Mouse (Mus musculus) forebrain, embryonic 13.5 days (tissue): Measurements from ENCODE around the gene Aqp1. TPM values are rescaled to one million over a fixed set of nuclear protein-coding genes. Genes with fewer than 3 reads are reported as not detected.

Experiments used
- ATAC-seq: fragments of 200-750 bp; cut with Nextera tagmentation; 2 replicates; pipeline ENCODE4 v1.8.0; 2017
- H3K27ac ChIP-seq: fragments of 300-500 bp; sonication (generic); 2 replicates; pipeline ENCODE4 v1.5.1; 2015; ENCODE audit warnings: inconsistent platforms, mild to moderate bottlenecking, moderate library complexity
- H3K27me3 ChIP-seq: fragments of 300-500 bp; sonication (generic); 2 replicates; pipeline ENCODE4 v1.6.1; 2015; ENCODE audit warnings: mild to moderate bottlenecking, inconsistent platforms
- H3K36me3 ChIP-seq: fragments of 300-500 bp; sonication (generic); 2 replicates; pipeline ENCODE4 v1.6.1; 2015; ENCODE audit warnings: mild to moderate bottlenecking, inconsistent platforms; ENCODE audit not compliant: poor library complexity, severe bottlenecking
- H3K4me1 ChIP-seq: fragments of 300-500 bp; sonication (generic); 2 replicates; pipeline ENCODE4 v1.6.1; 2015; ENCODE audit warnings: inconsistent platforms
- H3K4me2 ChIP-seq: fragments of 300-500 bp; sonication (generic); 2 replicates; pipeline ENCODE4 v1.6.1; 2015; ENCODE audit warnings: inconsistent platforms, mild to moderate bottlenecking, moderate library complexity
- H3K4me3 ChIP-seq: fragments of 300-500 bp; sonication (generic); 2 replicates; pipeline ENCODE4 v1.5.1; 2015; ENCODE audit warnings: mild to moderate bottlenecking, inconsistent platforms
- H3K9ac ChIP-seq: fragments of 300-500 bp; sonication (generic); 2 replicates; pipeline ENCODE4 v1.6.1; 2015; ENCODE audit warnings: mild to moderate bottlenecking, inconsistent platforms
- H3K9me3 ChIP-seq: fragments of 300-500 bp; sonication (generic); replicated peaks from 2 replicates; pipeline ENCODE4 v1.6.1; 2016; ENCODE audit warnings: inconsistent platforms
- WGBS: fragments of 180-500 bp; shearing (Covaris S2); methylation state at CpG from one replicate; pipeline ENCODE4 v1.1.7; 2015; 5-methylcytosine and 5-hydroxymethylcytosine counted together
- polyA plus RNA-seq: library from polyadenylated mRNA; unstranded; fragments of >200 nt; fragmentation: Nextera tagmentation; extraction: Ambion mirVana; gene quantifications from 2 replicates; pipeline ENCODE4 v1.2.1, GENCODE M21; 2015

The Aqp1 gene
- polyA plus RNA-seq, 1 experiment from 2014 or later = 1.7 TPM

DNA sequence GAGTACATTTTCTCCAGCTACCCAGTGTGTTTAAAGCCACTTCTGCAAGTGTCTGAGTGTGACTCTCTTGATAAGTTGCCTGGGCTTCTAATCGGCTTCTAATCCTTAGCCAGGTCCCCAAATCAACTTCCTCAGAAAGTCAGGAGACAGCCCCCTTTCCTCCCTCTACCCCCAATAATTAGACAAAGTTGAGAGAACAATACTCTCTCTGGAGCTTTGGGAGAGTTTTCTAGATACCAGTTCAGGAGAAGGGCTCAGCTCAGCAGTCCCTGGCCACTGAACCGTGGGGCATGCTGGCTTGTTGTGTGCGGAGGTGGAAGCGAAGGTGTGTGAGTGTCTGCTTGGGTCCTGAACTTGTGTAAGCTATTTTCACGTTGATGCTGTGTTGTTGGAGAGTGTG is 1.0 kb downstream of the Aqp1 start:
- ATAC-seq = no peak
- H3K9ac ChIP-seq = no peak overlapping the region
- no peaks in the 10 kb centered on the region for H3K9me3 ChIP-seq
- H3K4me1 ChIP-seq = peaks cover 30% of the 10 kb centered on the region
- H3K4me2 ChIP-seq = no peak overlapping the region
- H3K27ac ChIP-seq = no peak overlapping the region
- no peaks in the 10 kb centered on the region for H3K27me3 ChIP-seq
- no peaks in the 10 kb centered on the region for H3K36me3 ChIP-seq
- H3K4me3 ChIP-seq = no peak overlapping the region
- 87% methylated on average over 5 of the region's 5 CpGs for WGBS

DNA sequence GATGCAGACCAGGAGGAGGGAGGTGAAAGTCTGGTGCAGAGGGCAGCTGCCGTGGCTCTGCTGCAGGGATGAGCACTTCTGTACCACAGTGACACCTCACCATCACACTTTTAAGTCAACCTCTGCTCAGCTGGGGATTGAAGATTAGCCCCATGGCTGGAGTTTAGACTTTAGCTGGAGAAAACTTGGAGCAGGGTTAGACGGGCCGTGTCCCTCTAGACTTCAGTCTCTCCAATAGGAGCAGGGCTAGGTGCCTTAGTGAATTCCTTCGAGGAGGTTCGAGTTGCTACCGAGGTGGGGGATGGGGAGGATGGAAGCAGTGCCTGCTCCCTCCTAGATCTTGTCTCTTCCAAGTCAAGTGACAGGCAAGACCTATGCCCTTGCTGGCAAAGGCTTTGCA is 1.8 kb downstream of the Aqp1 start:
- H3K27ac ChIP-seq = no peak overlapping the region
- ATAC-seq = no peak
- H3K4me3 ChIP-seq = no peak overlapping the region
- H3K9me3 ChIP-seq = no peaks in the 10 kb centered on the region
- no peak overlapping the region for H3K9ac ChIP-seq
- peaks cover 27% of the 10 kb centered on the region for H3K4me1 ChIP-seq
- H3K27me3 ChIP-seq = no peaks in the 10 kb centered on the region
- no peak overlapping the region for H3K4me2 ChIP-seq
- 62% methylated on average over 6 of the region's 6 CpGs for WGBS
- H3K36me3 ChIP-seq = no peaks in the 10 kb centered on the region

DNA sequence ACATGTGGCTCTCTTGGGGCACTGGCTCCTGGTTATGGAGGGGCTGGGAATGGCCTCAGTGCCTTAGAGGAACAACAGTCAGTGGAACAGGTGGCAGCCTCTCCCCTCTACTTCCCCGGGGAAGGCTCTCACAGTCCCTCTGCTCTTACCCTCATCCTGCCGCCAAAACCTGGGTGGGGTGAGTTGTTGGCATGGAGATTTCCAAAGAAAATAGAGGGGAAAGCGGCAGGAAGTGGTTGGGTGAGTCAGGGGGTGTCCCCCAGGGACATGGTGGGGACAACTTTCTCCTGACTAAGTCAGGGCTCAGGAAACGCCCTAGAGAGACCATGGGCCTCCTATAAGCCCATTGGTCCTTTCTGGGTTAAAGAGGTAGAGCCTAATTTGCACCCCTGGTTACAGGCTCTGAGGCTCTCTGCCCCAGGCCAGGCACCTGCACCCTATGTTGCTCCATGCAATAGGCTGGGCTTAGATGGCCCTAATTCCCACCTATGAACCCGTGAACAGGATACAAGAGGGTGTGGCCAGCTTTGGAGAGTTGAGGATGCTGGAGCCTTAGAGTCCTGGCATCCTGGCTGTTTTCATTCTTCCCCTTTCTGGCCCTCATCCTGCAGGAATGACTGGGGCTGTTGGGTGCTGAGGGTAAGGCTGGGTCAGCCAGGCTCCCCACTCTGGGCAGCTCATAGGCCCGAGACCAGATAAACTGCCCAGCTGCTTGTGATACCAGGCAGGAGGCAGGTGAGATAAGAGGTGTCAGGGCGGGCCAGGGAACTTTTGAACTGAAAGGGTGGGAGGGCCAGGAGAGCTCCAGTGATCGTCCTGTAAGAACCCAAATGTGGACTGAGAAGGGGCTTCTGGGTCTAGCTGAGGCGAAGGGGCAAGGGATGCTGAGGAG is 2.9 kb downstream of the Aqp1 start:
- Histone ChIP-seq H3K9me3 (no peaks in the 10 kb centered on the region), H3K4me1 (peaks cover 24% of the 10 kb centered on the region), H3K4me3 (no peak overlapping the region), H3K36me3 (no peaks in the 10 kb centered on the region), H3K4me2 (no peak overlapping the region), H3K9ac (no peak overlapping the region), H3K27me3 (no peaks in the 10 kb centered on the region), H3K27ac (no peak overlapping the region)
- ATAC-seq = no peak
- 80% methylated on average over 9 of the region's 9 CpGs for WGBS

DNA sequence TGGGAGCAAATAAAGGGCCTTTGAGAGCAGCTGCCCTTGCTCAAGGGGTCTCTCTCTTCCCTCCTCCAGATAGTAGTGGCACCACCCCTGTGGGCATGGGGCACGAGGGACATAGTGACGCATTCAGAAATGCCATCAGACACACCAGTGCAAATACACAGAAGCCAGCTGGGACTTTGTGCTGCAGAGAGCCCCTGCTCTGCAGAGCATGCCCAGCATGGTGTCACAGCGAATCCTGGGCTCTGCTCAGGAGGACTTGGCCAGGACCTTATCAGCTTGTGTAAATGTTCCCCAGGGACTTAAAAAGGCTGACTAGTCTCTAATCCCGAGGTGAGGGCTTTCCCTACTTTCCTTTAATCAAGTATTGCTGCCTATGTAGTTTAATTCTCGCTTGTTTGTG is 5.5 kb downstream of the Aqp1 start:
- Histone ChIP-seq H3K9ac (no peak overlapping the region), H3K4me2 (no peak overlapping the region), H3K4me1 (peaks cover 13% of the 10 kb centered on the region), H3K4me3 (no peak overlapping the region), H3K27ac (no peak overlapping the region), H3K9me3 (no peaks in the 10 kb centered on the region), H3K27me3 (no peaks in the 10 kb centered on the region), H3K36me3 (no peaks in the 10 kb centered on the region)
- no peak for ATAC-seq
- 25% methylated on average over 5 of the region's 5 CpGs for WGBS

DNA sequence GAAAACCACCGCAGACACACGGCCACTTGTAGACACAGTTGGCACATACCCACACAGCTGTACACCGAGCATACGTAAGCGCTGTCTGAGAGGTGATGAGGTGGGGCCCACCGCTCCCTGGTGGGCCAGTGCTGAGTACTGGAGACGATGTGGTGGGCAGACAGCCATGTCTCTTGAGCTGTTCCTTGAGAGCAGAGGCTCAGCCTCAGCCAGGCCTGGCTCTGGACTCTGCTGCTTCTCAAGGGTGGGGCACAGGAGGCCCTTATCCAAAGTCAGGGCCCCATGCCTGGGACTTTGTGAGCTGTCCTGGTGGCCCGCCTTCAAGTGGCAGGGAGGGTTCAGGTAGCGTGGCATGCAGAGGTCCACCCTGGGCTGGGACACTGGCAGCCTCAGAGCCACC is 6.1 kb downstream of the Aqp1 start:
- H3K27me3 ChIP-seq = no peaks in the 10 kb centered on the region
- peaks cover 13% of the 10 kb centered on the region for H3K4me1 ChIP-seq
- no peak overlapping the region for H3K4me2 ChIP-seq
- no peak overlapping the region for H3K27ac ChIP-seq
- 65% methylated on average over 9 of the region's 9 CpGs for WGBS
- H3K4me3 ChIP-seq = no peak overlapping the region
- no peaks in the 10 kb centered on the region for H3K9me3 ChIP-seq
- no peak overlapping the region for H3K9ac ChIP-seq
- H3K36me3 ChIP-seq = no peaks in the 10 kb centered on the region
- ATAC-seq = 0 out of 2 replicates have a peak, but pooled peaks have one; percentile 28

DNA sequence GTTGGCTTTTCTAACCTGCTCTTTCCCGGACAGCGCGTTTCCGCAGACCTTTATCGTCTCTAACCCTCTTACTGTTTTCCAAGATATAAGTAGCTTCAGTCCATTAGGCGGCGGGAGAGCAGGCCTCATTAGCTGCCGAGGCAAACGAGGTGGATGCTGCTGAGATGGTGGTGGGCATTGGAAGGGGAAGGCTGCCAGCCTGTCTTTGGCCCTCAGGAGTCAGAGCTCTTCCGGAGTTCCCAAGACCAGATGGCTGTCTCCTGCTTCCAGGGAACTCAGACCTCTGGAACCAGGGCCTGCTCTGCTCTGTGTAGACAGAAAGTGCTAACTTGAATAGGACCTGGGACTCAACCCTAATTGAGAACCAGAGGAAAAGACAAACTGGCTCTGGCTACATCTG is 7.2 kb downstream of the Aqp1 start:
- H3K9ac ChIP-seq = no peak overlapping the region
- H3K36me3 ChIP-seq = no peaks in the 10 kb centered on the region
- H3K4me1 ChIP-seq = peaks cover 13% of the 10 kb centered on the region
- no peak overlapping the region for H3K27ac ChIP-seq
- no peaks in the 10 kb centered on the region for H3K9me3 ChIP-seq
- ATAC-seq = no peak
- no peak overlapping the region for H3K4me2 ChIP-seq
- no peak overlapping the region for H3K4me3 ChIP-seq
- WGBS = 74% methylated on average over 10 of the region's 10 CpGs
- no peaks in the 10 kb centered on the region for H3K27me3 ChIP-seq

DNA sequence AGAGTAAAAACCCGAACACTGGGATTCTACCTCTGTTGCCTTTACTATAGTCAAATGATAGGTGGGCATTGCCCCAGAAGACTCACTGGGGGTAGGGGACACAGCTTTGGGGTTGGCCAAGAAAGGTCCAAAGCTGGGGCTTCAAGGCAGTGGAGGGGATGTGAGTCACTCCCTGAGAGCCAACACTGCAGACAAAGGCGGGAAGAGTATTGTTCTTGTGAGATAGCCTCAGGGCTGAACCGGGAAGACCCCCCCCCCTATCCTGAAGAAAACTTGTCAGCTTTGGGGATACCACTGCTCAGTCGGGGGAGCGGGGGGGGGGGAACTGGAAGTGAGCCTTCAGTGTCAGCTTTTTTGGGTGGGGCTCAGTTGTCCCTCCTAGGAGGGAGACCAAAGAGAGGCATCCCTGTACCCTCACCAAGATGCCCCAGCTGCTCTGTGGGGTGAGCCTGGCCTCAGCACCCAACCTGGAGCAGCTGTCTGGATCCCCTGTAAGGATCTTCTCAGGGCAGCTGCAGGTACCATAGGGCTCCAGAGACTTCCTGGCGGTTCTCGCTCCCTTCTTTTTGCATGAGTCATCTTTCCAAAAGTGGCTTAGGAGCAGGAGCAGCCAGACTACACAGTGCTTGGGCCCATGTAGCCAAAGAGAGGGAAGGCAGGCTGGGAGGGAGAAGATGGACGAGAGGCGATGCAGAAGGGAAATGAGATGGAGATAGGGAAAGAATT is 8.2 kb downstream of the Aqp1 start:
- H3K9me3 ChIP-seq = no peaks in the 10 kb centered on the region
- no peak overlapping the region for H3K4me3 ChIP-seq
- H3K27ac ChIP-seq = no peak overlapping the region
- H3K4me1 ChIP-seq = peaks cover 13% of the 10 kb centered on the region
- no peak overlapping the region for H3K9ac ChIP-seq
- H3K4me2 ChIP-seq = no peak overlapping the region
- H3K36me3 ChIP-seq = no peaks in the 10 kb centered on the region
- WGBS = 94% methylated on average over 9 of the region's 9 CpGs
- ATAC-seq = no peak
- H3K27me3 ChIP-seq = no peaks in the 10 kb centered on the region

DNA sequence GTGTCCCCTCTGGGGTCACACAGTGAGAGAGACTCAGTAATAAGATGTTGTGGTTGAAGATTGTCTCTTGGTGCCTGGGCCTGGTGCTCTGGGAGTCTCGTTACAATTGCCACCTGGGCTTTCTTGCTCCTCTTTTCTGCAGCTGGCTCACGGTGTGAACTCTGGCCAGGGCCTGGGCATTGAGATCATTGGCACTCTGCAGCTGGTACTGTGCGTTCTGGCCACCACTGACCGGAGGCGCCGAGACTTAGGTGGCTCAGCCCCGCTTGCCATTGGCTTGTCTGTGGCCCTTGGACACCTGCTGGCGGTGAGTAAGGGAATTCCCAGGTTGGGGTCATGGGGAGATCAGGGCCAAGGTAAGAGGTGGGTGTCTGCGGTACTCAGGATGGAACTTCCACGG is 9.0 kb downstream of the Aqp1 start:
- Histone ChIP-seq H3K9me3 (no peaks in the 10 kb centered on the region; the same call in 1 of the 2 replicates), H3K27ac (no peak overlapping the region), H3K4me3 (no peak overlapping the region), H3K36me3 (no peaks in the 10 kb centered on the region), H3K4me1 (peaks cover 13% of the 10 kb centered on the region), H3K9ac (no peak overlapping the region), H3K27me3 (no peaks in the 10 kb centered on the region), H3K4me2 (no peak overlapping the region)
- ATAC-seq = no peak
- WGBS = 85% methylated on average over 10 of the region's 10 CpGs

DNA sequence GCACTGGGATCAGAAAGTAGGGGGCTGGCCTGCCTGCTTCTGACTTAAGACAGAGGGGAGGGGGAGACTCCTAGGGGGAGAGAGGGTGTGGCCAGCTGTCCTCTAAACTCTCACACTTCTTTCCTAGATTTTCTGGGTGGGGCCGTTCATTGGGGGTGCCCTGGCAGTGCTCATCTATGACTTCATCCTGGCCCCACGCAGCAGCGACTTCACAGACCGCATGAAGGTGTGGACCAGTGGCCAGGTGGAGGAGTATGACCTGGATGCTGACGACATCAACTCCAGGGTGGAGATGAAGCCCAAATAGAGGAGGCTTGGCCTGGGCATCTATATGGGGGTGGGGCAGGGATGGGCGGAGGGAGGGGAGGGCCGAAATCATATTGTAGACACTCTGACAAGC is 10.3 kb downstream of the Aqp1 start:
- peaks cover 10% of the 10 kb centered on the region for H3K4me1 ChIP-seq

DNA sequence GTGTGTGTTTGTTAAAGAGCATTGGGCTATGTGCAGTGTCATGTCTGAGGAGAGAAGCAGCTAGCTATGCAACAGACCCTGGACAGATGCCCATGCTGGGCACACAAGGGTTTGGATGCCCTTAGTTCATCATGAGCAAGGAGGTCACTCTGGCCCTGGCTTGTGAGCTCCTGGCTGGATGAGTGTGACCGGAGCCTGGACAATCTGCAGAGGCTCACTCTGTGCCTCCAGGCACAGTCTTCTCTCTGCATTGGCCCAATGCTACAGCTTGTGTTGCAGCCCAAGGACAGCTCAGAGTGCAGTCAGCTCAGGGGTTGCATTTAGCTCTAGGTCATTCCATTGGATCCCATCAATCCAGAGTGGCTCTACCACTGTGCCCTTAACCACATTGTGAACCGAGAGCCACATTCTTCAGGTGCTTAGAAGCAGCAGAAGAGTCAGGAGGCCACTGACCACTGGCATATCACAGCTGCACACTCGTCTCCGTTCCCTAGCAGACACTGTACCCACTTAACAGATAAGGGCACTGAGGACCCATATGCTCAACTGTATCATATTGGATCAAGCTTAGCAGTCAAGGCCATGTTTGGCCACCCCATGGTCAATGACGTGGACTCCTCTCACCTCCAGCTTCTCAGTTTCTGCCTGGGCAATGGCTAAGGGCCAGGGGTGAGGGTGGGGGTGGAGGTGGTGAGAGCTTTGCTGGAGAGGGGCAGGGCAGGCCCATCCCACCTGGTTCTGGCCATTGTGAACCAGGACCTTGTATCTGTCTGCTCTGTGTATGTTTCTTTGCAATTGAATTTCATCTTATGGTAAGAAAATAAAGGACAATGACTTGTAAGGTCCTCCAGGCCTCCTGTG is 11.7 kb downstream of the Aqp1 start:
- Histone ChIP-seq H3K4me2 (no peak overlapping the region), H3K9me3 (no peaks in the 10 kb centered on the region; the same call in 1 of the 2 replicates), H3K27ac (no peak overlapping the region), H3K9ac (no peak overlapping the region), H3K36me3 (no peaks in the 10 kb centered on the region), H3K4me3 (no peak overlapping the region), H3K27me3 (no peaks in the 10 kb centered on the region), H3K4me1 (no peaks in the 10 kb centered on the region)
- no peak for ATAC-seq
- 85% methylated on average over 5 of the region's 5 CpGs for WGBS

More for the DNA sequence above, 10.3 kb downstream of the Aqp1 start:
- Histone ChIP-seq H3K9ac (no peak overlapping the region), H3K27me3 (no peaks in the 10 kb centered on the region), H3K9me3 (no peaks in the 10 kb centered on the region; the same call in 1 of the 2 replicates), H3K27ac (no peak overlapping the region), H3K36me3 (no peaks in the 10 kb centered on the region), H3K4me2 (no peak overlapping the region), H3K4me3 (no peak overlapping the region)
- ATAC-seq = no peak
- 86% methylated on average over 7 of the region's 7 CpGs for WGBS

DNA sequence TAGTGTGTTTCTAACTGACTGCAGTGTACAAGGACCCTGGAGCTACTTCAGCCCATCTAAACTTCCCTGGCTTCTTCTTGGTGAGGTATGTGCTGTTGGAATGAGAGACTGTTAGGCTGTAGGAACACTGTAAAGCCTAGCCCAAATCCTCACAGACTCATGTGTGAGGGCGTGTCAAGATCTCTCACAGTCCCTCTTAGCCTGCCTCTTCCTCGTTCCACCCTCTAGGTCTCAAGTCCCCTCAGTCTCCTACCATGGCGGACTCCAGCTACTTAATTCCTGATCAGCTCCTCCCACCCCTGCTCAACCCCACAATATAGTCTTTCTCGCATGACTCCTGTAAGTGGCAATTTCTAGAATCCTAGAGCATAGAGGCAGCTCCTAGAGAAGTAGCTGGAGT is 13.0 kb downstream of the Aqp1 start:
- no peaks in the 10 kb centered on the region for H3K4me1 ChIP-seq
- ATAC-seq = no peak
- no peaks in the 10 kb centered on the region for H3K36me3 ChIP-seq
- no peak overlapping the region for H3K4me2 ChIP-seq
- H3K9ac ChIP-seq = no peak overlapping the region
- H3K9me3 ChIP-seq = no peaks in the 10 kb centered on the region; the same call in 1 of the 2 replicates
- H3K27ac ChIP-seq = no peak overlapping the region
- WGBS = 81% methylated on average over 4 of the region's 4 CpGs
- H3K4me3 ChIP-seq = no peak overlapping the region
- H3K27me3 ChIP-seq = no peaks in the 10 kb centered on the region
